Mouse (Mus musculus): ENCODE data around the gene Smc1a. TPM values are rescaled to one million over a fixed set of nuclear protein-coding genes. Genes with fewer than 3 reads are reported as not detected.
"Not testable (repeated sequence)": the region's sequence is repeated elsewhere in the genome, so short reads cannot be mapped to it uniquely, and the experiment has no call there.

Gene Smc1a
- polyA plus RNA-seq, 1 experiment from 2014 or later: 77.4 TPM

- Histone ChIP-seq H3K4me1 (replicated peaks) (no peaks in the 10 kb centered on the region), H3K9me3 (no peaks in the 10 kb centered on the region), H3K4me2 (no peak overlapping the region), H3K27ac (replicated peaks) (no peak overlapping the region), H3K36me3 (no peaks in the 10 kb centered on the region), H3K9ac (no peak overlapping the region), H3K4me3 (no peak overlapping the region), H3K27me3 (peaks cover 21% of the 10 kb centered on the region; the same call in 1 of the 2 replicates)
- no peak for ATAC-seq (ENCODE audit: low FRiP score, low read depth)
Observed at GRCm38 (mm10) chrX:152047230-152047629, 31.0 kb downstream of the Smc1a start.

- no peak for ATAC-seq (ENCODE audit: low FRiP score, low read depth)
- H3K4me2 ChIP-seq: no peak overlapping the region
- no peaks in the 10 kb centered on the region for H3K4me1 ChIP-seq (replicated peaks)
- no peak overlapping the region for H3K4me3 ChIP-seq
- H3K9me3 ChIP-seq: no peaks in the 10 kb centered on the region
- 71% methylated on average over 3 of the region's 3 CpGs for WGBS
- no peak overlapping the region for H3K27ac ChIP-seq (replicated peaks)
- H3K27me3 ChIP-seq: peaks cover 19% of the 10 kb centered on the region; the same call in 1 of the 2 replicates
- no peaks in the 10 kb centered on the region for H3K36me3 ChIP-seq
- no peak overlapping the region for H3K9ac ChIP-seq
Observed at GRCm38 (mm10) chrX:152052546-152052945, 36.3 kb downstream of the Smc1a start.

- Histone ChIP-seq H3K27me3 (peaks cover 13% of the 10 kb centered on the region; the same call in 1 of the 2 replicates), H3K36me3 (0 out of 2 replicates have a peak, but pooled peaks cover 2% of the 10 kb centered on the region), H3K4me1 (replicated peaks) (no peaks in the 10 kb centered on the region), H3K9ac (no peak overlapping the region), H3K27ac (replicated peaks) (no peak overlapping the region), H3K4me3 (no peak overlapping the region), H3K9me3 (no peaks in the 10 kb centered on the region), H3K4me2 (no peak overlapping the region)
- no peak for ATAC-seq (ENCODE audit: low FRiP score, low read depth)
- 79% methylated on average over 1 of the region's 1 CpGs for WGBS
Observed at GRCm38 (mm10) chrX:152054094-152054493, 37.9 kb downstream of the Smc1a start.

- Histone ChIP-seq H3K4me3 (no peak overlapping the region), H3K36me3 (peaks cover 8% of the 10 kb centered on the region; the same call in 1 of the 2 replicates), H3K27ac (replicated peaks) (no peak overlapping the region), H3K4me2 (no peak overlapping the region), H3K9me3 (no peaks in the 10 kb centered on the region), H3K27me3 (peaks cover 38% of the 10 kb centered on the region), H3K9ac (no peak overlapping the region), H3K4me1 (replicated peaks) (no peaks in the 10 kb centered on the region)
- WGBS: 64% methylated on average over 2 of the region's 2 CpGs
- no peak for ATAC-seq (ENCODE audit: low FRiP score, low read depth)
Observed at GRCm38 (mm10) chrX:152065674-152066073, 49.4 kb downstream of the Smc1a start.

- no peak overlapping the region for H3K9ac ChIP-seq
- H3K36me3 ChIP-seq: no peaks in the 10 kb centered on the region
- no peaks in the 10 kb centered on the region for H3K4me1 ChIP-seq (replicated peaks)
- no peaks in the 10 kb centered on the region for H3K9me3 ChIP-seq
- H3K27me3 ChIP-seq: peaks cover 37% of the 10 kb centered on the region
- no peak for ATAC-seq (ENCODE audit: low FRiP score, low read depth)
- no peak overlapping the region for H3K4me3 ChIP-seq
- H3K4me2 ChIP-seq: no peak overlapping the region
- WGBS: 60% methylated on average over 1 of the region's 1 CpGs
- H3K27ac ChIP-seq (replicated peaks): no peak overlapping the region
Observed at GRCm38 (mm10) chrX:152067789-152068188, 51.6 kb downstream of the Smc1a start.

GRCm38 (mm10) chrX:152089832-152090614 is 73.8 kb downstream of the Smc1a start:
- not testable (repeated sequence) for H3K4me1 ChIP-seq (replicated peaks); H3K36me3 ChIP-seq; H3K9me3 ChIP-seq; H3K4me3 ChIP-seq; H3K9ac ChIP-seq
- Histone ChIP-seq H3K4me2 (peak overlapping the region; percentile 37), H3K27ac (replicated peaks) (peak overlapping the region; percentile 38; the same call in 1 of the 2 replicates), H3K27me3 (peaks cover 30% of the 10 kb centered on the region)
- WGBS: 33% methylated on average over 7 of the region's 7 CpGs
- ATAC-seq (ENCODE audit: low FRiP score, low read depth): peak; percentile 91

GRCm38 (mm10) chrX:152097572-152097971 is 81.3 kb downstream of the Smc1a start:
- no peaks in the 10 kb centered on the region for H3K9me3 ChIP-seq
- WGBS: 47% methylated on average over 1 of the region's 1 CpGs
- no peak for ATAC-seq (ENCODE audit: low FRiP score, low read depth)
- no peak overlapping the region for H3K4me3 ChIP-seq
- peaks cover 26% of the 10 kb centered on the region; the same call in 1 of the 2 replicates for H3K27me3 ChIP-seq
- no peak overlapping the region for H3K4me2 ChIP-seq
- no peak overlapping the region for H3K9ac ChIP-seq
- no peaks in the 10 kb centered on the region for H3K36me3 ChIP-seq
- H3K4me1 ChIP-seq (replicated peaks): no peaks in the 10 kb centered on the region
- H3K27ac ChIP-seq (replicated peaks): no peak overlapping the region

Other genes with a start within 250 kb of the Smc1a start
- 44.8 and 49.7 TPM in 2 replicates for gene Huwe1, start 215.6 kb upstream of the Smc1a start, polyA plus RNA-seq (2015; fragmentation: Nextera tagmentation; extraction: Ambion mirVana)
- gene Hsd17b10, start 14.6 kb upstream of the Smc1a start, polyA plus RNA-seq (2015; fragmentation: Nextera tagmentation; extraction: Ambion mirVana): 114 and 125 TPM in 2 replicates
- 2.0 and 2.5 TPM in 2 replicates for gene Ribc1, start 133 bp upstream of the Smc1a start, polyA plus RNA-seq (2015; fragmentation: Nextera tagmentation; extraction: Ambion mirVana)
- 6.9 and 8.7 TPM in 2 replicates for gene Iqsec2, start 127.8 kb downstream of the Smc1a start, polyA plus RNA-seq (2015; fragmentation: Nextera tagmentation; extraction: Ambion mirVana)
- 31.0 and 31.3 TPM in 2 replicates for gene Kdm5c, start 216.6 kb downstream of the Smc1a start, polyA plus RNA-seq (2015; fragmentation: Nextera tagmentation; extraction: Ambion mirVana)